Mouse (Mus musculus) embryonic facial prominence, embryonic 15.5 days (tissue): ENCODE results near the gene Ago3. TPM values are rescaled to one million over a fixed set of nuclear protein-coding genes. Genes with fewer than 3 reads are reported as not detected.
A peak's percentile ranks its signal among the peaks of the same experiment; 100 is the strongest.

ENCODE experiments used
- ATAC-seq: fragments of 200-750 bp; cut with Nextera tagmentation; 2 replicates; pipeline ENCODE4 v1.8.0; 2017; ENCODE audit warnings: low read depth, moderate TSS enrichment; ENCODE audit not compliant: insufficient number of reproducible peaks, low FRiP score, low TSS enrichment
- H3K27ac ChIP-seq: fragments of 300-500 bp; sonication (generic); replicated peaks from 2 replicates; pipeline ENCODE4 v1.5.1; 2015; ENCODE audit warnings: mild to moderate bottlenecking, inconsistent platforms
- H3K27me3 ChIP-seq: fragments of 300-500 bp; sonication (generic); 2 replicates; pipeline ENCODE4 v1.6.1; 2015; ENCODE audit warnings: inconsistent platforms
- H3K36me3 ChIP-seq: fragments of 300-500 bp; sonication (generic); 2 replicates; pipeline ENCODE4 v1.6.1; 2015; ENCODE audit warnings: mild to moderate bottlenecking, inconsistent platforms
- H3K4me1 ChIP-seq: fragments of 300-500 bp; sonication (generic); 2 replicates; pipeline ENCODE4 v1.6.1; 2015; ENCODE audit warnings: inconsistent platforms
- H3K4me2 ChIP-seq: fragments of 300-500 bp; sonication (generic); replicated peaks from 2 replicates; pipeline ENCODE4 v1.6.1; 2015; ENCODE audit warnings: mild to moderate bottlenecking, inconsistent platforms
- H3K4me3 ChIP-seq: fragments of 300-500 bp; sonication (generic); replicated peaks from 2 replicates; pipeline ENCODE4 v1.5.1; 2015; ENCODE audit warnings: mild to moderate bottlenecking, inconsistent platforms
- H3K9ac ChIP-seq: fragments of 300-500 bp; sonication (generic); 2 replicates; pipeline ENCODE4 v1.6.1; 2015; ENCODE audit warnings: inconsistent platforms
- H3K9me3 ChIP-seq: fragments of 300-500 bp; sonication (generic); replicated peaks from 2 replicates; pipeline ENCODE4 v1.6.1; 2016; ENCODE audit warnings: inconsistent platforms
- WGBS: fragments of 180-500 bp; shearing (Covaris S2); methylation state at CpG from one replicate; pipeline ENCODE4 v1.1.7; 2015; 5-methylcytosine and 5-hydroxymethylcytosine counted together
- polyA plus RNA-seq: library from polyadenylated mRNA; unstranded; fragments of >200 nt; fragmentation: Nextera tagmentation; extraction: Ambion mirVana; gene quantifications from 2 replicates; pipeline ENCODE4 v1.2.1, GENCODE M21; 2015

The Ago3 gene
- 15.6 and 17.2 TPM in 2 replicates for polyA plus RNA-seq

- under 1% methylated on average over 65 of the region's 65 CpGs for WGBS
- H3K4me3 ChIP-seq = peak within 1 kb of the TSS; percentile 81
Measured at GRCm38 (mm10) chr4:126429347-126430079, at the start of gene Ago3. TSS of gene Ago3 (minus strand) at chr4:126429556.

GRCm38 (mm10) chr4:126473031-126473430 is 43.7 kb upstream of the Ago3 start:
- Histone ChIP-seq H3K4me3 (no peak overlapping the region), H3K9ac (no peak overlapping the region), H3K27me3 (no peaks in the 10 kb centered on the region), H3K36me3 (no peaks in the 10 kb centered on the region), H3K4me1 (peaks cover 5% of the 10 kb centered on the region), H3K9me3 (no peaks in the 10 kb centered on the region), H3K4me2 (no peak overlapping the region), H3K27ac (no peak overlapping the region)
- ATAC-seq = no peak
- WGBS = 49% methylated on average over 5 of the region's 5 CpGs

More at GRCm38 (mm10) chr4:126429347-126430079, at the start of gene Ago3:
- peak within 1 kb of the TSS; percentile 82 for H3K4me2 ChIP-seq
- peak within 1 kb of the TSS; percentile 82 for H3K9ac ChIP-seq
- H3K27ac ChIP-seq = peak within 1 kb of the TSS; percentile 90
- H3K36me3 ChIP-seq = no peaks in the 10 kb centered on the region
- H3K4me1 ChIP-seq = peaks cover 7% of the 10 kb centered on the region
- H3K9me3 ChIP-seq = no peaks in the 10 kb centered on the region
- peak; percentile 94 for ATAC-seq
- H3K27me3 ChIP-seq = no peaks in the 10 kb centered on the region

- Histone ChIP-seq H3K9ac (no peak overlapping the region), H3K4me3 (no peak overlapping the region), H3K27ac (no peak overlapping the region), H3K4me2 (no peak overlapping the region), H3K4me1 (peaks cover 34% of the 10 kb centered on the region), H3K27me3 (no peaks in the 10 kb centered on the region), H3K36me3 (no peaks in the 10 kb centered on the region), H3K9me3 (no peaks in the 10 kb centered on the region)
- 36% methylated on average over 1 of the region's 1 CpGs for WGBS
- ATAC-seq = no peak
Measured at GRCm38 (mm10) chr4:126469334-126469733, 40.0 kb upstream of the Ago3 start.

GRCm38 (mm10) chr4:126468925-126469324 is 39.6 kb upstream of the Ago3 start:
- H3K27ac ChIP-seq = no peak overlapping the region
- no peak for ATAC-seq
- no peaks in the 10 kb centered on the region for H3K27me3 ChIP-seq
- no peaks in the 10 kb centered on the region for H3K9me3 ChIP-seq
- H3K36me3 ChIP-seq = no peaks in the 10 kb centered on the region
- peak overlapping the region; percentile 91 for H3K4me3 ChIP-seq
- peaks cover 34% of the 10 kb centered on the region for H3K4me1 ChIP-seq
- H3K4me2 ChIP-seq = peak overlapping the region; percentile 75
- 5% methylated on average over 8 of the region's 8 CpGs for WGBS
- no peak overlapping the region for H3K9ac ChIP-seq

GRCm38 (mm10) chr4:126468285-126468901 is 39.0 kb upstream of the Ago3 start, which contains the start of gene Ago1:
TSS of gene Ago1 (minus strand) at chr4:126468583.
- peak within 1 kb of the TSS; percentile 91 for H3K4me3 ChIP-seq
- peak; percentile 86 for ATAC-seq
- H3K4me2 ChIP-seq = peak within 1 kb of the TSS; percentile 75
- peak within 1 kb of the TSS; percentile 89 for H3K27ac ChIP-seq
- peaks cover 34% of the 10 kb centered on the region for H3K4me1 ChIP-seq
- H3K9me3 ChIP-seq = no peaks in the 10 kb centered on the region
- no peaks in the 10 kb centered on the region for H3K27me3 ChIP-seq
- no peaks in the 10 kb centered on the region for H3K36me3 ChIP-seq
- under 1% methylated on average over 53 of the region's 55 CpGs for WGBS
- H3K9ac ChIP-seq = peak within 1 kb of the TSS; percentile 62

GRCm38 (mm10) chr4:126467721-126468284 is 38.4 kb upstream of the Ago3 start:
- H3K4me3 ChIP-seq = peak overlapping the region; percentile 91
- WGBS = 2% methylated on average over 25 of the region's 25 CpGs
- H3K9me3 ChIP-seq = no peaks in the 10 kb centered on the region
- no peaks in the 10 kb centered on the region for H3K36me3 ChIP-seq
- H3K4me1 ChIP-seq = peaks cover 34% of the 10 kb centered on the region
- no peaks in the 10 kb centered on the region for H3K27me3 ChIP-seq
- peak overlapping the region; percentile 89 for H3K27ac ChIP-seq
- peak overlapping the region; percentile 62 for H3K9ac ChIP-seq
- H3K4me2 ChIP-seq = peak overlapping the region; percentile 75
- ATAC-seq = peak; percentile 74

- Histone ChIP-seq H3K27ac (peak overlapping the region; percentile 31; the same call in 1 of the 2 replicates), H3K27me3 (no peaks in the 10 kb centered on the region), H3K4me2 (peak overlapping the region; percentile 29), H3K36me3 (no peaks in the 10 kb centered on the region), H3K9ac (no peak overlapping the region), H3K9me3 (no peaks in the 10 kb centered on the region), H3K4me3 (no peak overlapping the region), H3K4me1 (peaks cover 34% of the 10 kb centered on the region)
- ATAC-seq = no peak
- 25% methylated on average over 8 of the region's 8 CpGs for WGBS
Measured at GRCm38 (mm10) chr4:126466251-126466750, 36.9 kb upstream of the Ago3 start.

- Histone ChIP-seq H3K4me3 (no peak overlapping the region), H3K9ac (no peak overlapping the region)
Measured at GRCm38 (mm10) chr4:126465843-126466242, 36.5 kb upstream of the Ago3 start.

GRCm38 (mm10) chr4:126464892-126465235 is 35.5 kb upstream of the Ago3 start:
- no peak for ATAC-seq
- Histone ChIP-seq H3K4me2 (no peak overlapping the region), H3K4me3 (no peak overlapping the region), H3K4me1 (peaks cover 34% of the 10 kb centered on the region), H3K36me3 (peaks cover 8% of the 10 kb centered on the region; the same call in 1 of the 2 replicates), H3K9me3 (no peaks in the 10 kb centered on the region), H3K27me3 (no peaks in the 10 kb centered on the region), H3K9ac (no peak overlapping the region), H3K27ac (no peak overlapping the region)
- WGBS = 22% methylated on average over 2 of the region's 2 CpGs

More at GRCm38 (mm10) chr4:126465843-126466242, 36.5 kb upstream of the Ago3 start:
- Histone ChIP-seq H3K27me3 (no peaks in the 10 kb centered on the region), H3K27ac (peak overlapping the region; percentile 31; the same call in 1 of the 2 replicates), H3K4me2 (peak overlapping the region; percentile 29), H3K36me3 (0 out of 2 replicates have a peak, but pooled peaks cover under 1% of the 10 kb centered on the region), H3K4me1 (peaks cover 34% of the 10 kb centered on the region), H3K9me3 (no peaks in the 10 kb centered on the region)
- 7% methylated on average over 8 of the region's 8 CpGs for WGBS
- no peak for ATAC-seq

GRCm38 (mm10) chr4:126464189-126464891 is 35.0 kb upstream of the Ago3 start:
- H3K9me3 ChIP-seq = no peaks in the 10 kb centered on the region
- H3K4me1 ChIP-seq = peaks cover 34% of the 10 kb centered on the region
- no peak overlapping the region for H3K27ac ChIP-seq
- peaks cover 13% of the 10 kb centered on the region for H3K36me3 ChIP-seq
- 38% methylated on average over 4 of the region's 4 CpGs for WGBS
- H3K4me3 ChIP-seq = no peak overlapping the region
- no peaks in the 10 kb centered on the region for H3K27me3 ChIP-seq
- no peak for ATAC-seq
- H3K4me2 ChIP-seq = no peak overlapping the region
- no peak overlapping the region for H3K9ac ChIP-seq

GRCm38 (mm10) chr4:126455441-126455840 is 26.1 kb upstream of the Ago3 start:
- no peaks in the 10 kb centered on the region for H3K27me3 ChIP-seq
- no peak for ATAC-seq
- 75% methylated on average over 7 of the region's 7 CpGs for WGBS
- peaks cover 63% of the 10 kb centered on the region for H3K36me3 ChIP-seq
- H3K27ac ChIP-seq = no peak overlapping the region
- no peak overlapping the region for H3K4me3 ChIP-seq
- no peak overlapping the region for H3K4me2 ChIP-seq
- H3K9me3 ChIP-seq = no peaks in the 10 kb centered on the region
- no peak overlapping the region for H3K9ac ChIP-seq
- H3K4me1 ChIP-seq = no peaks in the 10 kb centered on the region
